Mouse (Mus musculus) stomach, embryonic 15.5 days (tissue): Measurements from ENCODE around the gene Gnb1l. TPM values are rescaled to one million over a fixed set of nuclear protein-coding genes. Genes with fewer than 3 reads are reported as not detected.

Experiments used
- ATAC-seq: fragments of 200-750 bp; cut with Nextera tagmentation; 2 replicates; pipeline ENCODE4 v1.8.0; 2017; ENCODE audit warnings: low read depth, moderate number of reproducible peaks, moderate TSS enrichment; ENCODE audit not compliant: insufficient read depth, low FRiP score
- H3K27ac ChIP-seq: fragments of 300-500 bp; sonication (generic); 2 replicates; pipeline ENCODE4 v1.5.1; 2015; ENCODE audit warnings: mild to moderate bottlenecking, inconsistent platforms
- H3K27me3 ChIP-seq: fragments of 300-500 bp; sonication (generic); replicated peaks from 2 replicates; pipeline ENCODE4 v1.6.1; 2015; ENCODE audit warnings: inconsistent platforms
- H3K36me3 ChIP-seq: fragments of 300-500 bp; sonication (generic); 2 replicates; pipeline ENCODE4 v1.6.1; 2015; ENCODE audit warnings: inconsistent platforms
- H3K4me1 ChIP-seq: fragments of 300-500 bp; sonication (generic); 2 replicates; pipeline ENCODE4 v1.6.1; 2015; ENCODE audit warnings: inconsistent platforms
- H3K4me2 ChIP-seq: fragments of 300-500 bp; sonication (generic); 2 replicates; pipeline ENCODE4 v1.6.1; 2015; ENCODE audit warnings: mild to moderate bottlenecking, inconsistent platforms
- H3K4me3 ChIP-seq: fragments of 300-500 bp; sonication (generic); replicated peaks from 2 replicates; pipeline ENCODE4 v1.5.1; 2015; ENCODE audit warnings: inconsistent platforms
- H3K9ac ChIP-seq: fragments of 300-500 bp; sonication (generic); 2 replicates; pipeline ENCODE4 v1.6.1; 2015; ENCODE audit warnings: inconsistent platforms
- H3K9me3 ChIP-seq: fragments of 300-500 bp; sonication (generic); 2 replicates; pipeline ENCODE4 v1.6.1; 2016; ENCODE audit warnings: inconsistent platforms
- WGBS: fragments of 180-500 bp; shearing (Covaris S2); methylation state at CpG from one replicate; pipeline ENCODE4 v1.1.7; 2015; 5-methylcytosine and 5-hydroxymethylcytosine counted together
- polyA plus RNA-seq: library from polyadenylated mRNA; unstranded; fragments of >200 nt; fragmentation: Nextera tagmentation; extraction: Ambion mirVana; gene quantifications from 2 replicates; pipeline ENCODE4 v1.2.1, GENCODE M21; 2015

Gene Gnb1l
- polyA plus RNA-seq, 1 experiment from 2014 or later = 14.1 TPM

DNA sequence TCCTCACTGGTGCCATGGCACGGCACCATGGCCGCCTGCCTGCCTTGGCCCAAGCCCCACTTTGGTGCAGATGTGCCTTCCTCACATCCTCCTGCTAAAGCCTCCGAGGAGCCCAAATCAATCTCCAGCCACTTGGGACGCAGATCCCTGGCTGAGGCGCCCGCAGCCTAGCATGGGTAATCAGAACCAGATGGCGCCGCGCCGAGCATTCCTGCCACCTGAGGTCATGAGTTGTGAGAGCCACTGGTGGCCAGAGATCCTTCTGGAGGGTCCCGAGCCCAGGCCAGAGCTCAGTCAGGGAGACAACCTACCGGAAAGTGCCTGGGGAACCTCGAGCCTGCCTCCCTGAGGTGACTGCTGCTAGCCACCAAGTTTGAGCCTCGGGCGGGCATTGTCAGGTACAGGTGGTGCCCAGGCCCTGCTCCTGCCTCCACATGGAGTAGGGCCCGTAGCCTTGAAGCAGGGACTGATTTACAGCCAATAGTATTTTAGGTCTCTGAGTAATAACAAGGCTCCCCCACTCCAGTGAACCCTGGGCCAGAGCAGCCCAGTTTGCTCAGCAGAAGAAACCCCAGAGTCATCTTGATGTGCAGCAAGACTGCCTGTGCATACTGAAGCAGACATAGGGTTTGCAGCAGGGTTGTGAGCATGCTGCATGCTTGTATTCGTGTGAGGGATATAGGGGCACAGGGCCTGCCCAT lies 56.9 kb downstream of the Gnb1l start:
- Histone ChIP-seq H3K9ac (no peak overlapping the region), H3K27ac (no peak overlapping the region), H3K4me3 (no peak overlapping the region), H3K36me3 (no peaks in the 10 kb centered on the region), H3K27me3 (no peaks in the 10 kb centered on the region), H3K4me1 (no peaks in the 10 kb centered on the region), H3K4me2 (no peak overlapping the region), H3K9me3 (no peaks in the 10 kb centered on the region)
- no peak for ATAC-seq
- 56% methylated on average over 17 of the region's 17 CpGs for WGBS

GRCm38 (mm10) chr16:18556461-18556860 lies 57.9 kb downstream of the Gnb1l start:
- Histone ChIP-seq H3K9me3 (no peaks in the 10 kb centered on the region), H3K36me3 (no peaks in the 10 kb centered on the region), H3K4me1 (no peaks in the 10 kb centered on the region), H3K9ac (no peak overlapping the region), H3K4me2 (no peak overlapping the region), H3K27ac (no peak overlapping the region), H3K27me3 (no peaks in the 10 kb centered on the region), H3K4me3 (no peak overlapping the region)
- WGBS = 74% methylated on average over 3 of the region's 3 CpGs
- ATAC-seq = no peak

GRCm38 (mm10) chr16:18564472-18564871 lies 66.0 kb downstream of the Gnb1l start:
- no peak for ATAC-seq

DNA sequence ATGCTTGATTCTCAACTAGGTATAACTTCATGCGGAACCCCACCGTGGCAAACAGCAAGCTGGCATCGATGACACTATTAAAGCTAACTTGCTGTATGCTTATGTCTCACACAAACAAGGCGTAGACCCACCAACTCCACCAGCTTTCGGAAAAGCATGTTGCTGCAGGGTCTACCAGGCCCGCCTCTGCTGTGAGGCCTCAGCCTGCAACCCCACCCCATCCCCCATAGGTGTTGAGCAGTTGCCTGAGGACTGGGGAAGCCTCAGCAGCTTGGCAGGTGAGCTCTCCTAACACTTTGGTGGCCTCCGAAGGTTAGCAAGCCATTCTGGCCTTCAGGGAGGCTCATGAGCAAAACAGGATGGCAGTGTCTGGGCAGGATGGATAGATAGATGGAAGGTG lies 70.1 kb downstream of the Gnb1l start:
- H3K4me2 ChIP-seq = no peak overlapping the region
- no peaks in the 10 kb centered on the region for H3K4me1 ChIP-seq
- no peak overlapping the region for H3K27ac ChIP-seq
- H3K9me3 ChIP-seq = no peaks in the 10 kb centered on the region
- H3K36me3 ChIP-seq = no peaks in the 10 kb centered on the region
- H3K27me3 ChIP-seq = no peaks in the 10 kb centered on the region
- ATAC-seq = no peak
- H3K4me3 ChIP-seq = no peak overlapping the region
- H3K9ac ChIP-seq = no peak overlapping the region
- WGBS = 71% methylated on average over 7 of the region's 7 CpGs

More at GRCm38 (mm10) chr16:18564472-18564871, 66.0 kb downstream of the Gnb1l start:
- Histone ChIP-seq H3K4me1 (no peaks in the 10 kb centered on the region), H3K27me3 (no peaks in the 10 kb centered on the region), H3K27ac (no peak overlapping the region), H3K36me3 (no peaks in the 10 kb centered on the region), H3K4me3 (no peak overlapping the region), H3K9ac (no peak overlapping the region), H3K4me2 (no peak overlapping the region), H3K9me3 (no peaks in the 10 kb centered on the region)
- WGBS = 81% methylated on average over 2 of the region's 2 CpGs

- no peaks in the 10 kb centered on the region for H3K9me3 ChIP-seq
- no peak overlapping the region for H3K4me2 ChIP-seq
- no peak overlapping the region for H3K27ac ChIP-seq
- H3K4me3 ChIP-seq = no peak overlapping the region
- H3K9ac ChIP-seq = no peak overlapping the region
- H3K36me3 ChIP-seq = no peaks in the 10 kb centered on the region
- H3K4me1 ChIP-seq = no peaks in the 10 kb centered on the region
- no peak for ATAC-seq
- H3K27me3 ChIP-seq = peaks cover 10% of the 10 kb centered on the region
- WGBS = 67% methylated on average over 8 of the region's 8 CpGs
Measured at GRCm38 (mm10) chr16:18574196-18574595, 75.7 kb downstream of the Gnb1l start.

GRCm38 (mm10) chr16:18577071-18577470 lies 78.6 kb downstream of the Gnb1l start:
- Histone ChIP-seq H3K9me3 (no peaks in the 10 kb centered on the region), H3K4me2 (no peak overlapping the region), H3K9ac (no peak overlapping the region), H3K36me3 (no peaks in the 10 kb centered on the region), H3K27ac (no peak overlapping the region), H3K27me3 (peaks cover 37% of the 10 kb centered on the region), H3K4me1 (peaks cover 13% of the 10 kb centered on the region), H3K4me3 (no peak overlapping the region)
- 31% methylated on average over 3 of the region's 3 CpGs for WGBS
- no peak for ATAC-seq

GRCm38 (mm10) chr16:18577599-18578160 lies 79.2 kb downstream of the Gnb1l start:
- peaks cover 19% of the 10 kb centered on the region for H3K4me1 ChIP-seq
- WGBS = 29% methylated on average over 5 of the region's 5 CpGs
- no peak overlapping the region for H3K4me2 ChIP-seq
- H3K9me3 ChIP-seq = no peaks in the 10 kb centered on the region
- peaks cover 43% of the 10 kb centered on the region for H3K27me3 ChIP-seq
- no peak overlapping the region for H3K4me3 ChIP-seq
- no peak overlapping the region for H3K27ac ChIP-seq
- no peak for ATAC-seq
- H3K9ac ChIP-seq = no peak overlapping the region
- no peaks in the 10 kb centered on the region for H3K36me3 ChIP-seq

DNA sequence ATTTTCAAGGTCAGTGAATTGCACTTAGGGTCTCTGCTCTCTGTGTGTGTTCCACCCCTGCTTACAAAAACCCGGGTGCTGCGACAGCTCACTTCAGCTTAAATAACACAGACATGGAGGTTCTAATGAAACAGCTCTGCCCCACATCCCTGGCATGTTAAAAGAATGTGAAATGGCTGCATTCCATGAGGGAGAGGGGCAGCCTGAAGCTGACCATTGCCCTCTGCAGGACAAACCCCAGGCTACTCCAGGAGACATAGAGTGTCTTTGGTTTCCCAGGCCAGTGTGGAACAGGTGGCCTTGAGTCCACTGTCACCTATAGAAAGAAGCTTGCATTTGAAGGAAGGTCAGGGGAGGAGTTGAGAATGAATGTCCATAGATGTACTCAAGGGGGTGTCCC lies 81.9 kb downstream of the Gnb1l start:
- H3K27ac ChIP-seq = no peak overlapping the region
- H3K27me3 ChIP-seq = peaks cover 70% of the 10 kb centered on the region
- no peaks in the 10 kb centered on the region for H3K36me3 ChIP-seq
- H3K4me1 ChIP-seq = peaks cover 22% of the 10 kb centered on the region
- H3K4me2 ChIP-seq = no peak overlapping the region
- ATAC-seq = no peak
- H3K4me3 ChIP-seq = no peak overlapping the region
- 27% methylated on average over 2 of the region's 2 CpGs for WGBS
- no peak overlapping the region for H3K9ac ChIP-seq
- no peaks in the 10 kb centered on the region for H3K9me3 ChIP-seq

DNA sequence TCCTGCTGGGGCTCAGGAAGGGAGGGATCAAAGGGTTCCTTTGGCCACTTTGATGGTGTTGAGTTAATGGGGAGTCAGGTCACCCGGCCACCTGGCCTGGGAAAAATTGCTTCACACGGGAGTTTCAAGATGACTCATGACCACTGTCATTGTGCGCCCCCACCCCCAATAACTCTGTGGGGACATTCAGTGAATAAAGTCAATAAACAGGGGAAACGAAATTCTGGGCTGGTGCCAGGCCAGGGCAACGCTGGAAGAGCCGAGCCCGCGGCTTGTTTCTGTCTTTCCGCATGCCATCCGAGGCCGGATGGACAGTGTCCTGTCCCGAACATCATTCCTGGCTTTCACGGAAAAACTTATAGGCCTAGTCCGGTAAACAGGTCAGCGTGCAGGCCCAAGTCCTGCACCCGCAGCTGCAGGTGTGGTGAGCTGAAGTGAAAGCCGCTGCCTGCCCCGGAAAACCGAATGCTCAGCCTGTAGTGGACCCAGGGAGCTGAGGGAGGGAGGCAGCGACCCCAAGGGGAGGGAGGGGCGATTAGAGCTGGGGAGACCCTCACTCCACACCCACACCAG lies 82.6 kb downstream of the Gnb1l start:
- peak overlapping the region; percentile 62 for H3K4me2 ChIP-seq
- H3K36me3 ChIP-seq = no peaks in the 10 kb centered on the region
- no peaks in the 10 kb centered on the region for H3K9me3 ChIP-seq
- H3K27ac ChIP-seq = no peak overlapping the region
- H3K4me3 ChIP-seq = peak overlapping the region; percentile 38
- H3K9ac ChIP-seq = no peak overlapping the region
- H3K27me3 ChIP-seq = peaks cover 78% of the 10 kb centered on the region
- no peak for ATAC-seq
- H3K4me1 ChIP-seq = peaks cover 23% of the 10 kb centered on the region
- WGBS = 12% methylated on average over 21 of the region's 21 CpGs

DNA sequence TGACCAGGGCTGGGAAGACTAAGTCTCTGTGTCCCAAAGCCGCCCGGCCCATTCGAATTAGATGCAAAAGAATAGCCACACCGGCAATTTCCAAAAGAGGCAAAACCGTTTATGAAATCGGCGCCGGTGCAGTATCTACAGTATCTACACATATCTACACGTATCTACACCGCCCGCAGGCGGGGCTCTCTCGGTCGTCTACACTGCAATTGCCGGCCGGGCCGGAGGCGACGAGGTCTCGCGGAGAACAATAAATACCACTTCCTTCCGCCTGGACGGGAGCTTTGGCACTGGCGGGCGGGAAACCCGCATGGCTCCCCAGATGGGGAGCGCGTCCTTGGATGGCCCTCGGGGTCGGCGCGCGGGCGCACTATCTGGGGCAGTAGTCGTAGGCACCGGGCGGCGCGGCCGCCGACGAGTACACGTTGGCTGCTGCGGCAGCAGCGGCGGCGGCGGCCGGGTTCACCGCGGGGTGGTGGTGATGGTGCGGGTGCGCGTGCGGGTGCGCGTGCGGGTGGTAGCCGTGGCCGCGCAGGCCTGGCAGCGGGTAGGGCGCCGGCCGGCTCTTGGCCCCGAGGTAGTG lies 83.2 kb downstream of the Gnb1l start:
- H3K27me3 ChIP-seq = peaks cover 83% of the 10 kb centered on the region
- peak overlapping the region; percentile 38 for H3K4me3 ChIP-seq
- ATAC-seq = no peak
- H3K27ac ChIP-seq = no peak overlapping the region
- H3K4me1 ChIP-seq = peaks cover 29% of the 10 kb centered on the region
- peak overlapping the region; percentile 62 for H3K4me2 ChIP-seq
- no peaks in the 10 kb centered on the region for H3K9me3 ChIP-seq
- H3K36me3 ChIP-seq = no peaks in the 10 kb centered on the region
- H3K9ac ChIP-seq = no peak overlapping the region; the same call in 1 of the 2 replicates
- 2% methylated on average over 65 of the region's 66 CpGs for whole genome bisulfite sequencing

GRCm38 (mm10) chr16:18582426-18583148 lies 84.1 kb downstream of the Gnb1l start:
- no peak for ATAC-seq
- Histone ChIP-seq H3K4me2 (peak overlapping the region; percentile 62), H3K9ac (no peak overlapping the region), H3K9me3 (no peaks in the 10 kb centered on the region), H3K4me1 (peaks cover 34% of the 10 kb centered on the region), H3K4me3 (peak overlapping the region; percentile 38), H3K27me3 (peaks cover 89% of the 10 kb centered on the region), H3K36me3 (no peaks in the 10 kb centered on the region), H3K27ac (no peak overlapping the region)
- WGBS = 4% methylated on average over 65 of the region's 67 CpGs

GRCm38 (mm10) chr16:18583169-18583568 lies 84.7 kb downstream of the Gnb1l start:
- ATAC-seq = no peak
- H3K27ac ChIP-seq = no peak overlapping the region
- H3K27me3 ChIP-seq = peaks cover 89% of the 10 kb centered on the region
- H3K4me2 ChIP-seq = no peak overlapping the region
- 37% methylated on average over 10 of the region's 10 CpGs for WGBS
- no peak overlapping the region for H3K4me3 ChIP-seq
- no peak overlapping the region for H3K9ac ChIP-seq
- H3K4me1 ChIP-seq = peaks cover 39% of the 10 kb centered on the region
- no peaks in the 10 kb centered on the region for H3K9me3 ChIP-seq
- no peaks in the 10 kb centered on the region for H3K36me3 ChIP-seq
